10 mouse cellular contexts compared by ENCODE assay signal in the genomic region with DNA sequence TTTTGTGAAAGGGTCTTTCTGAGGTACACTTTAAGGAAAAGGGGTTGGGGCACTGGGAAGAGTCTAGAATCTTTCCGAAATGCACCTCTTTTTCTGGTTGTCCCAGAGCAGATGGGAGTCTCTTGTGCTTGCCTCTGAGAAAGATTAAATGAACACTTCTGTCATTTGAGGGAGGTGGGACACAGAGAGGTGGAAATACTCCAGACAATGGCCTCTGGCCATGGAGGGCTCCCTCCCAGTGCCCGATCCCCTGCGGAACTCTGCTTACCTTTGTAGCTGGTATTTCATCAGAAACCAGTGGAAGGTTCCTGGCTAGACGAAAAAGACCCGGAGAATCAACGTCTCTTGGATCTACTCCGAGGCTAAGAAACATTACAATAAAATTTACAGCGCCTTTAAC.
DNase-seq lines count a peak whose midpoint lies in the region; ATAC-seq lines count a peak whose summit lies in the region.
"Had no signal": no experiment of that assay in that cellular context is flagged by ENCODE, and none has a peak within 500 bp of the region (broad histone marks: within the 10 kb centered on the region; RNA-seq: fewer than 3 reads in every experiment).

No protein-coding gene starts in this region.

- no peak for ATAC-seq in limb, embryonic 11.5 days (ENCODE audit: insufficient number of reproducible peaks, low FRiP score, low TSS enrichment, low read depth)

- H3K27me3 ChIP-seq in limb, embryonic 11.5 days (ENCODE audit: control insufficient read depth, insufficient read depth, low read length) = peaks cover 39% of the 10 kb centered on the region

- H3K36me3 ChIP-seq in limb, embryonic 11.5 days (ENCODE audit: control insufficient read depth, insufficient read depth, low read length) = no peaks in the 10 kb centered on the region

- H3K9ac ChIP-seq in limb, embryonic 11.5 days (ENCODE audit: low read length) = no peak overlapping the region

- no peak overlapping the region for H3K4me2 ChIP-seq in limb, embryonic 11.5 days (ENCODE audit: low read depth, severe bottlenecking)

- peak; percentile 56 for DNase-seq in embryo, embryonic 10.5 days (ENCODE audit: low spot score)
- DNase-seq in embryo, embryonic 10 days (ENCODE audit: low spot score) = no peak
- peak; percentile 20 to 44 for DNase-seq in kidney, postnatal 4 days
- DNase-seq in kidney, adult 11 months = no peak
- peak; percentile 40 for DNase-seq in limb, embryonic 11.5 days (ENCODE audit: low spot score)
- DNase-seq in adrenal gland, postnatal 36 days = no peak
- no peak for DNase-seq in testis, postnatal 10 days (ENCODE audit: low spot score)
- DNase-seq in Muller cell, postnatal 12 days (ENCODE audit: inconsistent ontology term) = no peak
- DNase-seq: lung, adult 18-20 months; spleen, adult 18-20 months had no signal

- H3K4me1 ChIP-seq in limb, embryonic 11.5 days (ENCODE audit: control insufficient read depth, insufficient read depth, low read length) = peaks cover 17% of the 10 kb centered on the region; the same call in 1 of the 2 replicates

- H3K27ac ChIP-seq in limb, embryonic 11.5 days (replicated peaks; ENCODE audit: low read depth, low read length) = no peak overlapping the region; the same call in 1 of the 2 replicates

- no peak overlapping the region for H3K4me3 ChIP-seq in limb, embryonic 11.5 days (ENCODE audit: low read depth, low read length)

- 1% methylated on average over 8 of the region's 8 CpGs for WGBS in limb, embryonic 11.5 days

- no peaks in the 10 kb centered on the region for H3K9me3 ChIP-seq in limb, embryonic 11.5 days (ENCODE audit: control insufficient read depth, low read length)

Comparison
In these comparisons a context has a peak if more than half of its experiments do, and no peak if none do; other contexts are left out.
1. DNase-seq: peak in embryo, embryonic 10.5 days (single experiment), kidney, postnatal 4 days (2 of 2) and limb, embryonic 11.5 days (single experiment); none in embryo, embryonic 10 days (single experiment), kidney, adult 11 months (single experiment), adrenal gland, postnatal 36 days (0 of 2), testis, postnatal 10 days (single experiment) and Muller cell, postnatal 12 days (single experiment).